Mouse (Mus musculus): ENCODE measurements around the gene Josd1. TPM values are rescaled to one million over a fixed set of nuclear protein-coding genes. Genes with fewer than 3 reads are reported as not detected.
"Not testable (repeated sequence)": the region's sequence is repeated elsewhere in the genome, so short reads cannot be mapped to it uniquely, and the experiment has no call there.

Josd1 gene
- polyA plus RNA-seq, 1 experiment from 2014 or later: 12.2 TPM

- Histone ChIP-seq H3K9me3 (ENCODE audit: control insufficient read depth, low read length) (no peaks in the 10 kb centered on the region), H3K27ac (ENCODE audit: low read depth, low read length) (no peak overlapping the region), H3K36me3 (ENCODE audit: control insufficient read depth, insufficient read depth, low read length) (no peaks in the 10 kb centered on the region), H3K4me2 (replicated peaks; ENCODE audit: low read depth, low read length) (peak overlapping the region; percentile 9; the same call in 1 of the 2 replicates), H3K9ac (ENCODE audit: low read depth, low read length) (no peak overlapping the region), H3K4me1 (replicated peaks; ENCODE audit: control insufficient read depth, insufficient read depth, low read length) (peaks cover 12% of the 10 kb centered on the region; the same call in 1 of the 2 replicates), H3K27me3 (ENCODE audit: control insufficient read depth, insufficient read depth, low read length) (no peaks in the 10 kb centered on the region), H3K4me3 (ENCODE audit: low read depth, low read length) (no peak overlapping the region)
- no peak for DNase-seq (ENCODE audit: low spot score)
- ATAC-seq (ENCODE audit: low FRiP score): no peak
- WGBS: 82% methylated on average over 19 of the region's 19 CpGs
Measured at GRCm38 (mm10) chr15:79683707-79684465, 3.8 kb downstream of the Josd1 start.

GRCm38 (mm10) chr15:79683146-79683545 is 4.6 kb downstream of the Josd1 start:
- 91% methylated on average over 6 of the region's 6 CpGs for WGBS
- H3K27me3 ChIP-seq (ENCODE audit: control insufficient read depth, insufficient read depth, low read length): no peaks in the 10 kb centered on the region
- H3K27ac ChIP-seq (ENCODE audit: low read depth, low read length): no peak overlapping the region
- no peaks in the 10 kb centered on the region for H3K36me3 ChIP-seq (ENCODE audit: control insufficient read depth, insufficient read depth, low read length)
- no peaks in the 10 kb centered on the region for H3K9me3 ChIP-seq (ENCODE audit: control insufficient read depth, low read length)
- H3K4me1 ChIP-seq (replicated peaks; ENCODE audit: control insufficient read depth, insufficient read depth, low read length): peaks cover 12% of the 10 kb centered on the region; the same call in 1 of the 2 replicates
- no peak for DNase-seq (ENCODE audit: low spot score)
- no peak overlapping the region for H3K9ac ChIP-seq (ENCODE audit: low read depth, low read length)
- no peak overlapping the region for H3K4me3 ChIP-seq (ENCODE audit: low read depth, low read length)
- ATAC-seq (ENCODE audit: low FRiP score): no peak
- H3K4me2 ChIP-seq (replicated peaks; ENCODE audit: low read depth, low read length): no peak overlapping the region

- H3K4me2 ChIP-seq (replicated peaks; ENCODE audit: low read depth, low read length): no peak overlapping the region
- no peak overlapping the region for H3K27ac ChIP-seq (ENCODE audit: low read depth, low read length)
- H3K9me3 ChIP-seq (ENCODE audit: control insufficient read depth, low read length): no peaks in the 10 kb centered on the region
- no peak for DNase-seq (ENCODE audit: low spot score)
- ATAC-seq (ENCODE audit: low FRiP score): no peak
- H3K27me3 ChIP-seq (ENCODE audit: control insufficient read depth, insufficient read depth, low read length): no peaks in the 10 kb centered on the region
- no peaks in the 10 kb centered on the region for H3K36me3 ChIP-seq (ENCODE audit: control insufficient read depth, insufficient read depth, low read length)
- H3K4me1 ChIP-seq (replicated peaks; ENCODE audit: control insufficient read depth, insufficient read depth, low read length): peaks cover 12% of the 10 kb centered on the region; the same call in 1 of the 2 replicates
- 84% methylated on average over 4 of the region's 4 CpGs for WGBS
- H3K4me3 ChIP-seq (ENCODE audit: low read depth, low read length): no peak overlapping the region
- no peak overlapping the region for H3K9ac ChIP-seq (ENCODE audit: low read depth, low read length)
Measured at GRCm38 (mm10) chr15:79681973-79682372, 5.7 kb downstream of the Josd1 start.

GRCm38 (mm10) chr15:79677936-79678335 is 9.8 kb downstream of the Josd1 start:
- Histone ChIP-seq H3K27me3 (ENCODE audit: control insufficient read depth, insufficient read depth, low read length) (no peaks in the 10 kb centered on the region), H3K9ac (ENCODE audit: low read depth, low read length) (no peak overlapping the region), H3K27ac (ENCODE audit: low read depth, low read length) (no peak overlapping the region), H3K4me3 (ENCODE audit: low read depth, low read length) (no peak overlapping the region), H3K9me3 (ENCODE audit: control insufficient read depth, low read length) (no peaks in the 10 kb centered on the region), H3K4me1 (replicated peaks; ENCODE audit: control insufficient read depth, insufficient read depth, low read length) (no peaks in the 10 kb centered on the region), H3K4me2 (replicated peaks; ENCODE audit: low read depth, low read length) (no peak overlapping the region), H3K36me3 (ENCODE audit: control insufficient read depth, insufficient read depth, low read length) (peaks cover 5% of the 10 kb centered on the region; the same call in 1 of the 2 replicates)
- ATAC-seq (ENCODE audit: low FRiP score): no peak
- DNase-seq (ENCODE audit: low spot score): no peak
- 84% methylated on average over 2 of the region's 2 CpGs for WGBS

- not testable (repeated sequence) for H3K9ac ChIP-seq (ENCODE audit: low read depth, low read length); H3K27me3 ChIP-seq (ENCODE audit: control insufficient read depth, insufficient read depth, low read length); H3K4me1 ChIP-seq (replicated peaks; ENCODE audit: control insufficient read depth, insufficient read depth, low read length); H3K9me3 ChIP-seq (ENCODE audit: control insufficient read depth, low read length); H3K4me2 ChIP-seq (replicated peaks; ENCODE audit: low read depth, low read length); DNase-seq (ENCODE audit: low spot score); ATAC-seq (ENCODE audit: low FRiP score); H3K27ac ChIP-seq (ENCODE audit: low read depth, low read length); H3K36me3 ChIP-seq (ENCODE audit: control insufficient read depth, insufficient read depth, low read length)
- WGBS: 89% methylated on average over 11 of the region's 11 CpGs
- H3K4me3 ChIP-seq (ENCODE audit: low read depth, low read length): peak overlapping the region; percentile 8; the same call in 1 of the 2 replicates
Measured at GRCm38 (mm10) chr15:79671828-79672348, 15.8 kb downstream of the Josd1 start.

- Histone ChIP-seq H3K27ac (ENCODE audit: low read depth, low read length) (no peak overlapping the region), H3K9me3 (ENCODE audit: control insufficient read depth, low read length) (no peaks in the 10 kb centered on the region), H3K36me3 (ENCODE audit: control insufficient read depth, insufficient read depth, low read length) (peaks cover 5% of the 10 kb centered on the region; the same call in 1 of the 2 replicates), H3K27me3 (ENCODE audit: control insufficient read depth, insufficient read depth, low read length) (no peaks in the 10 kb centered on the region), H3K4me1 (replicated peaks; ENCODE audit: control insufficient read depth, insufficient read depth, low read length) (peaks cover 3% of the 10 kb centered on the region; the same call in 1 of the 2 replicates), H3K4me2 (replicated peaks; ENCODE audit: low read depth, low read length) (peak overlapping the region; percentile 74), H3K9ac (ENCODE audit: low read depth, low read length) (peak overlapping the region; percentile 83), H3K4me3 (ENCODE audit: low read depth, low read length) (peak overlapping the region; percentile 93)
- DNase-seq (ENCODE audit: low spot score) (no peak), ATAC-seq (ENCODE audit: low FRiP score) (peak; percentile 66)
- WGBS: under 1% methylated on average over 30 of the region's 37 CpGs
Measured at GRCm38 (mm10) chr15:79670972-79671299, 16.8 kb downstream of the Josd1 start.

- Histone ChIP-seq H3K4me2 (replicated peaks; ENCODE audit: low read depth, low read length) (peak within 1 kb of the TSS; percentile 74), H3K27ac (ENCODE audit: low read depth, low read length) (no peak within 1 kb of the TSS), H3K9ac (ENCODE audit: low read depth, low read length) (peak within 1 kb of the TSS; percentile 83), H3K4me1 (replicated peaks; ENCODE audit: control insufficient read depth, insufficient read depth, low read length) (peaks cover 3% of the 10 kb centered on the region; the same call in 1 of the 2 replicates), H3K27me3 (ENCODE audit: control insufficient read depth, insufficient read depth, low read length) (no peaks in the 10 kb centered on the region), H3K36me3 (ENCODE audit: control insufficient read depth, insufficient read depth, low read length) (peaks cover 5% of the 10 kb centered on the region; the same call in 1 of the 2 replicates), H3K9me3 (ENCODE audit: control insufficient read depth, low read length) (no peaks in the 10 kb centered on the region), H3K4me3 (ENCODE audit: low read depth, low read length) (peak within 1 kb of the TSS; percentile 93)
- peak; percentile 92 for DNase-seq (ENCODE audit: low spot score)
- WGBS: 20% methylated on average over 31 of the region's 33 CpGs
- ATAC-seq (ENCODE audit: low FRiP score): peak; percentile 94
Measured at GRCm38 (mm10) chr15:79670249-79670971, 17.3 kb downstream of the Josd1 start, which contains the start of gene Tomm22. Gene Tomm22, plus strand, starts transcription at chr15:79670861.

GRCm38 (mm10) chr15:79669195-79669594 is 18.5 kb downstream of the Josd1 start:
- Histone ChIP-seq H3K36me3 (ENCODE audit: control insufficient read depth, insufficient read depth, low read length) (no peaks in the 10 kb centered on the region), H3K4me2 (replicated peaks; ENCODE audit: low read depth, low read length) (no peak overlapping the region), H3K27me3 (ENCODE audit: control insufficient read depth, insufficient read depth, low read length) (no peaks in the 10 kb centered on the region), H3K4me1 (replicated peaks; ENCODE audit: control insufficient read depth, insufficient read depth, low read length) (peaks cover 3% of the 10 kb centered on the region; the same call in 1 of the 2 replicates), H3K9ac (ENCODE audit: low read depth, low read length) (no peak overlapping the region), H3K27ac (ENCODE audit: low read depth, low read length) (no peak overlapping the region), H3K9me3 (ENCODE audit: control insufficient read depth, low read length) (no peaks in the 10 kb centered on the region), H3K4me3 (ENCODE audit: low read depth, low read length) (no peak overlapping the region)
- no peak for ATAC-seq (ENCODE audit: low FRiP score)
- 78% methylated on average over 10 of the region's 10 CpGs for WGBS
- DNase-seq (ENCODE audit: low spot score): no peak
